Mouse (Mus musculus): ENCODE data around the gene Slc35d3.

GRCm38 (mm10) chr10:19804763-19805162 lies 46.5 kb downstream of the Slc35d3 start:
- no peak for TF ChIP-seq ZC3H11A (IDR thresholded peaks at IDR 0.05; ENCODE audit: borderline replicate concordance, low read depth, low read length)
- no peak for TF ChIP-seq MAFK (IDR thresholded peaks at IDR 0.05; ENCODE audit: insufficient read depth, low read depth, low read length)
- TF ChIP-seq HCFC1 (IDR thresholded peaks at IDR 0.05; ENCODE audit: borderline replicate concordance, insufficient read depth, low read length): no peak
